Mouse (Mus musculus): ENCODE data around the gene Troap.

Gene Troap

DNA sequence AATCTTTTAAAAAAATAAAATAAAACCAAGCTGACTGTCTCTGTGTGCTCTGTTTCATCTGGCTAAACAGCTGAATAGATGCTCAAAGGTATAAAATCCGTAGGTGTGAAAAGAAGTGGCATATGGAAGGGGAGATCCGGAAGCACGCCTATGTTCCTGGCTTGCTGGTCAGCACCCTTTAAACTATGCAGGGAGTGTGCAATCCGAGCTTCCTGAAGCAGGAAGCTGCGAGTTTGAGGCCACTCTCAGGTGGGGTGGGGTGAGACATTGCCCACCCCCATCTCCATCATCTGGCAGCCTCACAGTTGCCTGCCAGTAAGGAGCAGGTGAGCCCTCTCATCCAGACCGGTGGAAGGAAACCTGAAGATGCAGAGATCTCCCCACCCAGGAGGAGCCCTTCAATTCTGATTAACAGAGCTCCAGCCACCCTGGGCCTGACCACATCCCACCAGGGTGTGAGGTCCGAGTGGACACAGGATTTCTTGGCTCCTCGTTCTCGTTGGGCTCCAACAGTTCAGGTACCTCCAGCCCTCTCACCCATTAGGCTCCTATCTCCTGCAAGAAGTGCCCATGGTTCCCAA lies at the start of gene Troap:
Gene Troap (plus strand): TSS at position 557 of the 581 bp plus-strand sequence.
- DNase-seq (ENCODE audit: inconsistent age in 2 of 2, low spot score in 1 of 2), result no peak

DNA sequence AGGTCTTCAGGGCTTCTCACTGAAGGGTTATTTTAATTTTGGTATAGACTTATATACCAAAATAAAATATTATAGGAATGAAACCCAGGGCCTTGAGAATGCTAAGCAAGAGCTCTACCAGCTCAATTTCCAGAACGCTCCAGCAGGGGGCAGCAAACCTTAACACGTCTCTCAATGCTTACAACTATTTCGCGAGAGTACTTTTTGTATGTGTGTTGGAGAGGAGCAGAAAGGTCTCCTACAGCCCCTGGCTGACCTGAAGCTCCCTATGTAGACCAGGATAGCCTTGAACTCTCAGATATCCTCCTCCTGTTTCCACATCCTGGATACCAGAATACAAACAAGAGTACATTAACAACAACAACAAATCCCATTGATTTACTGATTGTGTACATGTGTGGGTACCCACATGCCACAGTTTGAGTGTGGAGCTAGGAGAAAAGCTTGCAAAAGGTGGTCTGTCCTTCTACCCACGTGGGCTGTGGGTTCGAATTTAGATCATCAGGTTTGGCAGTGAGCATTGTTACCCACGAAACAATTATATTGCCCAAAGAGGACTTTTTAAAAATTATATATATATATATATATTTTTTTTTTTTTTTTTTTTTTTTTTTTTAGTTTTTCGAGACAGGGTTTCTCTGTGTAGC lies 49.6 kb upstream of the Troap start:
- peak; percentile 73 to 94 for DNase-seq (ENCODE audit: inconsistent age in 2 of 2, low spot score in 1 of 2)

DNA sequence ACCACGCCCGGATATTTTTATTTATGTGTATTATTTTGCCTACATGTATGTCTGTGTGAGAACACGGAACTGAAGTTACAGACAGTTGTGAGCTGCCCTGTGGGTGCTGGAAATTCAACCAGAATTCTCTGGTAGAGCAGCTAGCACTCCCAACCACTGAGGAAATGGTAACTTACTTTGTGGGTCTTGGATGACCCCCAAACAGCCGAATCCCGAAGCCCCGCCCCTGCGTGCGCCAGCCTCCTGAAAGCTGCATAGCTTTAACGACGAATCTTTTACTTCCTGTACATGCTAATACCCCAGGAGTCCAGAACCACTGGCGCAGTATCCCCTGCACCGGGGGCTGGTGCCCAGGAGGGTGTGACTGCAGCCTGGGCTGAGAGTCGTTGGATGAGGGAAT lies 49.0 kb upstream of the Troap start:
- DNase-seq (ENCODE audit: inconsistent age in 2 of 2, low spot score in 1 of 2), result peak in 1 of 2 experiments; percentile 27

DNA sequence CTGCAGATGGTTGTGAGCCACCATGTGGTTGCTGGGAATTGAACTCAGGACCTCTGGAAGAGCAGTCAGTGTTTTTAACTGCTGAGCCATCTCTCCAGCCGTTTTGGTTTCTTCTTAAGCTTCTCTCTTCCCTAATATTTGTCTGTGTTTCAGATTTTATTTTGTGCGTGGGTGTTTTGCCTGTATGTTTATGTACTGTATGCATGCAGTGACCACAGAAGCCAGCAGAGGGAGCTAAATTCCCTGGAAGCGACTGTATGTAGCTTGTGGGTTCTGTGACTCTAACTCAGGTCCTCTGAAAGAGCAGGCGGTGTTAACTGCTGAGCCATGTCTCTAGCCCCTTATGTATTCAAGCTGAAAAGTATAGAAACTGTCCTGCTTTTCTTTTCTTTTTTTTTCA lies 48.1 kb upstream of the Troap start:
- DNase-seq (ENCODE audit: inconsistent age in 2 of 2, low spot score in 1 of 2), result peak in 1 of 2 experiments; percentile 72

DNA sequence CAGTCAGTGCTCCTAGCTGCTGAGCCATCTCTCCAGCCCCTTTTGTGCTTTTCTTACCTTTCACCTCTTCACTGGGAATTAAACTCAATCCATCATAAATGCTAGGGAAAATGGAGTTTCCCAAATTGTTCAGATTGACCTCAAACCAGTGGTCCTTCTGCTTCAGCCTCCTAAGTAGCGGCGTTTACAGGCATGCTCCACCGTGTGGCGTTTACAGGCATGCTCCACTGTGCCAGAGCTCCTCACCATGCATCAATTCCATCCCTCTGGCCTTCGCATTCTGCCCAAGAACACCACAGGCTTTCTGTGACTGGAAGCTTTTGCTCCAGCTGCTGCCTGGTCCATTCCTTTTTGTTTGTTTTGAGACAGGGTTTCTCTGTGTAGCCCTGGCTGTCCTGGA lies 47.3 kb upstream of the Troap start:
- DNase-seq (ENCODE audit: inconsistent age in 2 of 2, low spot score in 1 of 2), result peak in 1 of 2 experiments; percentile 16

DNA sequence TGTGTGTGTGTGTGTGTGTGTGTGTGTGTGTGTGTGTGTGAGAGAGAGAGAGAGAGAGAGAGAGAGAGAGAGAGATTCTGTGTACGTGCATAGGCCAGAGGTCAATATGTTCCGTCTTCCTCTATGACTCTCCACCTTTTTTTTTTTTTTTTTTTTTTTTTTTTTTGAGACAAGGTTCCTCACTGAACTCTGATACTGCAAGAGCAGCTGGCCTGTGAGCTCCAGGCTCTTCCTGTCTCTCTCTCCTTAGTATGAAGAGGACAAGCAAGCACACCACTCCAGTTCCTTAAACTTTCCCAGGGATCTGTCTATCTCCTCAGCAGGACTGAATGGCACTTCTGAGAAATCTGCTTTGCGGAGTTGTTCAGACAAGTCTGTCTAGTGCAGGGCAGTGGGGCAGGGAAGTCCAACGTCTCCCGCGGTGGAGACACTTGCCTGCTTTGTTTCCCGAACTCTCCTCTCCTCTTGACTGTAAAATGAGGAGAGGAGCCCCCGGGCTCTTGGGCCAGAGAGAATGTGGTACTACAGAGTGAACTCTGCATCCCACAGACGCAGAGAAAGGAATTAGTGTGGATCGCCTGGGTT lies 45.4 kb upstream of the Troap start:
- peak in 1 of 2 experiments; percentile 44 for DNase-seq (ENCODE audit: inconsistent age in 2 of 2, low spot score in 1 of 2)

DNA sequence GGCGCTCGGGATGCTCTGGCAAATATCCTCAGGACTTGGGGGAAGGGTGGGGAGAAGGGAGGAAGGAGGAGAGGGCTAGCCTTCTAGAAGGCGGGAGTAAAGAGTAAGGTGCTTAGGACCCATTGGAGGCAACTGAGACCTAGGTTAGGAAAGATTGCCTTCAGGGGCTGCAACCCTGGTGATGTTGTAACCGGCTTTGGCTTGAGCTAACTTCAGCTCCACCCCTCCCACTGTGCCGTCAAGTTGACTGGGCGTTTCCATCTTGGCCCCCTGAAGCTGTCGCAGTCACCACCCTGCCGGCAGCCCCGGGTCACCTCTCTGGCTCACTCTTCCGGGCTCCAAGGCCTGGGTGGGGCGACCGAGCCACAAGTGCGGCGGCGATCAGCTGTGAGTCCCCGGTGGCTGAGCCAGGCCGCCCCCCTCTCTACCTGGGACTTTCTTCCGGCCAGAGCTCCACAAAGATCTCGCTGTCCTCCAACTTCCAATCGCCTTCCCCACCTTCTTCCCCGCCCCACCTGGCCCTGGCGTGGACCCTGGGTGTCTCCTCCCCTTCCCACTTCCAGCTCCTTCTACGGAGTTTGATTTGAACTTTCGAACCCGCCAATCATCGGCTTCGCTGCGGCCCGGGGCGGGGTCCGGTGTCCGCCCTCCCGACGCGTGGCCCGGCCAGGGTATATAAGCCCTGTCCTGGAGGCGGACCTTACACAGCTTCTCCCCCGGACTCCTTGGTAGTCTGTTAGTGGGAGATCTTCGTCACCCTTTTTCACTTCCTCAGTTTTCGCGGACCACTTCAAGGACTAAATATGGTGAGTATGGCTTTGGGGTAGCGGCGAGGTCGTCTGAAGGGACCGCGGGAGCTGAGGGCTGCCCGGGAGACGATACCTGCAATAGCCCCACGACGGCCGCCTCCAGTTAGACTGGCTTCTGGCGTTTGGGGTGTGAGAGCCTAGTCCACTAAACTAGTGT lies 44.5 kb upstream of the Troap start, which contains the start of gene Tuba1c:
Gene Tuba1c (plus strand): TSS at position 273 of the 966 bp plus-strand sequence.
- DNase-seq (ENCODE audit: inconsistent age in 2 of 2, low spot score in 1 of 2), result peak; percentile 96 to 98

DNA sequence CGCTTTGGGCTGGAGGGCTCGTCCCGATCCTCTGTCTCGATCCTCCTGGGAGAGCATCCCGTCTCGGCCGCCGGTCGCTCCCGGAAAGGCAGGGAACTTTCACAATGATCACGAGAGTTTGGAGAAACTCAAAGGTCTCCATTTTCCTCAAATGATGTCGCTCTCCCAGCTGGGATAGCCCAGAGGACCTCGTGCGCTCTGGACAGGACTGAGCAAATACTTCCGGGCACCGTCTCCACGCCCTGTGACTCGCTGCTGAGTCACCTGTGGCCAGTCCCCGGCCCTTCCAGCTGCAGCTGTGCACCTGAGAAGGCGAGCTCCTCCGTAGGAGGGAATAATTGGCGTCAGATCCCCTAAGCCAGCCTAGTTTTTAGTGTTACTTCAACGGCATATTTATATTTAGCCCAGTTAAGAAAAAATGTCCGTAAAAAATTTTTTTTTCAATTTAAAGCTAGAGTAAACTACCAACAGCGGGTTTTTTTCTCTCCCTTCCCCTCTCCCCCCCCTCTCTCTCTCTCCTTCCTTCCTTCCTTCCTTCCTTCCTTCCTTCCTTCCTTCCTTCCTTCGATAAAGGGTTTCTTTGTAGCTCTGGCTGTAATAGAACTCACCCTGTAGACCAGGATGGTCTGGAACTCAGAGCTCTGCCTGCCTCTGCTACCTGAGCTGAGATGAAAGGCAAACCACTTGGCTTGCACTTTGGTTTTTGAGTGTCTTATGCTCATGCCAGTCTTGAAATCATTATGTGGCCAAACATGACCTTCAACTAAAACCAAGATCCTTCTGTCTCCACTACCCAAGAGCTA lies 43.6 kb upstream of the Troap start:
- peak; percentile 85 to 91 for DNase-seq (ENCODE audit: inconsistent age in 2 of 2, low spot score in 1 of 2)

DNA sequence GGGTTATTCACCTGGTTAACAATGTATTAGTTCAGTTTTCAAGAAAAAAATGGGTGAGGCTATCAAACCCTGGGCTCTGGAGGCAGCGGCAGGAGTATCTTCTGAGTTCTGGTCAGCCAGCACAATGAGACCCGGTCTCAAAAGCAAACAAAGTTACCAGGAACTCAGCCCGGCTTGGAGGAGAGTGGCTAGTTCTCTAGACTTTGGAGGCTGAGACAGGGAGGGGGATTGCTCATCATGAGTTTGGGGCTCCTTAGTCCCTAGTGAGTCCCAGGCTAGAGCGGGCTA lies 43.0 kb upstream of the Troap start:
- DNase-seq (ENCODE audit: inconsistent age in 2 of 2, low spot score in 1 of 2), result peak in 1 of 2 experiments; percentile 76

DNA sequence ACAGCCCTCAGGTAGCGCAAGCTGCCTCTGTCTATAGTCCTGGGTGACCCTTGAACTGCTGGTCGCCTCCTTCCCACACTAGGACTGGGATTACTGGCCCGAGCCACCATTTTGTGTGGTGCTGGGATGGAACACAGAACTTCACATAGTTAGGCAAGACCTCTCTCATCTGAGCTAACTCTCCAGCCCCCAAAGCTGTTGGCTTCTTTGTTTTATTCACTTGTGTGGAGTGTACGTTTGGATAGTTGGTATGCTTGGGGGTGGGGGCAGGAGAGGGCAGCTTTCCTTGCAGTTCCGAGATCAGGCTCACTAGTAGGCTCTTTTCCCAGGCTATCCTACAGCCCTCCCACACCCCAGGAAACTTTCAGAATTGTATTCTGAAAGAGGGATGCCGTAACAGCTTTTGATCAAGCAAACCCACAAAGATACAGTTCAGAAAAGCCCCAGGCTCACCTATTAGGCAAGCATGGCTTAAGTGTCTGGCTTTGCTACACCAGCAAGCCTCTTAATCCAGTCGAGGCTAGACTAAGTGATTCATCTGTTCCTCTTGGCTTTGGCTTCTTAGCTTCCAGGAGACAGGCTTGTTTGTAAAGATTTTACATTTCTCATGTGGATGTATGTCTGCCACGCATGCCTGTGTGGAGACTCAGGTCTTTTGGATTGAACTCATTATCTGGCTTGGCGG lies 42.2 kb upstream of the Troap start:
- peak in 1 of 2 experiments; percentile 71 for DNase-seq (ENCODE audit: inconsistent age in 2 of 2, low spot score in 1 of 2)

DNA sequence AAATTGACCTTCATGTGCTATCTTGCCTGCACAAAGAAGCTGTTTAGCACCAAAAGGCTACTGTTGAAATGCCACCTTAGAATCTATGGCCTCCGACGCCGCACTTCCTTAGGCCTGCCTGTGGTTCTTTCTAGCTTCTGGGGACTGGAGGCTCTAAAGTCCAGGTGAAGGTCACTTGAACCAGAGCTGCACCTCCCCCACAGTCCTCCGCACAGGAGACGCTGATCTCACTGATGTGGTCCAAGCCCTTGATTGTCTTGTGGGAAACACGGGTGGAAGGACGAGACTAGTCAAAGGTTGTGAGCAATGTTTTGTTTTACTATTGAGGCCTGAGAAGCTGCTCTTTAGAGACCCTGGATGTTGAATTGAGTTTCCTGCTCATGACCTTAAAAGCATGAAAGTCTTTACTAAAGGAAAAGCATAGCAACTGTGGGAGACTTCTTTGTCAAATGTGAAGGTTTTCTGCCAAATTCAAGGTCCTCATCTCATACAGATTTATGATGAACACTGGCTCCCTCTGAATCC lies 41.6 kb upstream of the Troap start:
- DNase-seq (ENCODE audit: inconsistent age in 2 of 2, low spot score in 1 of 2), result peak; percentile 76 to 91

DNA sequence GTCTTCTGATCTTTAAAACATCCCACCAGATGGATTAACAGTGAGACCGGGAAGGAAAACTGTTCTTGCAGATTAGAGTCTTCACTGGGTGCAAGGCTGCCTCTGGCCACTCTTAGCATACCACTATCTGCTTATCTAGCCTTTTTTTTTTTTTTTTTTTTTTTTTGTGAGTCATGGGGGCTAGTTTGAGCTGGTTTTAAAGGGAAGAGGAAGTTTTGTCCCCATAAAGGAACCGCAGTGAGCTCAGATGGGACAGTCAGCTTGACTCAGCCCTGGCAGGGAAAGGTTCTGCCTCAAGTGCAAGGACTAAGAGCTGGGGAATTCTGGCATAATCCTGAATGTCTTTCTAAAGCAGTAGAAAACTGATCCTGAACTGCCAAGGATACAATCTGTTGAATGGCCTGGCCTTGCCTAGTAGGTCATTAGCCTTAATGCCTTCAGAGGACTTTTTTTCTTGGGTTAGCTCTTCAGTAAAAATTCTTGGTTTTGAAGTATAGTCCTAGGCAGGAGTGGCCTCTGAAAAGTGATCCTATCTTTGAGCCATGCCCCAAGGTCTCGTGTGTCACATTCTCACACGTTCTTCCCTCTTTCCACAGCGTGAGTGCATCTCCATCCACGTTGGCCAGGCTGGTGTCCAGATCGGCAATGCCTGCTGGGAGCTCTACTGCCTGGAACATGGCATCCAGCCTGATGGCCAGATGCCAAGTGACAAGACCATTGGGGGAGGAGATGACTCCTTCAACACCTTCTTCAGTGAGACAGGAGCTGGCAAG lies 40.7 kb upstream of the Troap start:
- DNase-seq (ENCODE audit: inconsistent age in 2 of 2, low spot score in 1 of 2), result peak; percentile 83 to 88

DNA sequence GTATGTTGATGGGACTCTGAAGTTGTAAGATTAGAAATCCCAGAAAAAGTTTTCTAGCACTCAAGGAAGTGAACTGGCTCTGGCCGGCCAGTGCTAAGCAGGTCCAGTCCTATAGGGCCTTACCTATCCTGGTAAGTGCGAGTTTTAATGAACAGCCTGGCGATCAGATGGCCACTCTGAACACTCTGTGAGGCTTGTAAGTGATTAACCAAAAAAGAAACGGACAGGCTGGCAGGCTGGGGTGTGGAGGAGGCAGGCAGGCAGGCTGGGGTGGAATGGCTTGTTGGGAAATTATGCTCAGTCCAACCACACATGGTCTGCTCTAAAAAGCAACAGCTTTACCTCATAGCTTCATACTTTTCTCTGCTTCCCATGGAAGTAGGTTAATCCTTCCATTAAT lies 38.9 kb upstream of the Troap start:
- DNase-seq (ENCODE audit: inconsistent age in 2 of 2, low spot score in 1 of 2), result no peak

DNA sequence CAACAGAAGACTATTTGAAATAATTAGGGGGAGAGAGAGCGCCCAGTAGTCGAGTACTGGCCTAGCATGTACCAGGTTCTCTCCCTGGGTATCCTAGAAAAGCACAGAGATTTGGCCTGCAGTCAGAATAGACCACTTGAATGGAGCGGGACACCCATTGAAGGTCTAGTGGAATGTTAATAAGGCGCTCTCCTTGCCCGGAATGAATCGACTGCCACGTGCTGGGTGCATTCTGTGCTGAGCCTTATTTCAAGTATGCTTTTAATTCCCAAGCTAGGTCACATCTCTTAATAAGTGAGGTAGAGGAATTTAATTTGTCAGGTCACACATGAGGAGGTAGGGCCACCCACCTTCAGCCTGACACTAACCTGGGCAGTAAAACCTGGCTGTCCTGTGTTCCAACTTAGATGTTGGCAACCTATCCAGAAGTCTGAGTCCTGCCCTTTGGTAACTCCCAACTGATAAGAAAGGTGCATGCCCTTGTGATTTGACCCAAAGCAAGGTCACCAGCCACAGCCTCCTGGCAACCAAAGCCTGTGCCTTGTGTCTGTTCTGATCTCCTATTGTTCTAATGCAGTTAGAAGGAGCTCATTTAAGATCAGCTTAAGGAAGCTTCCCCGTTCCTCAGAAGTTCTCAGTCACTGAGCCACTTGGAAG lies 38.0 kb upstream of the Troap start:
- DNase-seq (ENCODE audit: inconsistent age in 2 of 2, low spot score in 1 of 2), result peak; percentile 55 to 80

DNA sequence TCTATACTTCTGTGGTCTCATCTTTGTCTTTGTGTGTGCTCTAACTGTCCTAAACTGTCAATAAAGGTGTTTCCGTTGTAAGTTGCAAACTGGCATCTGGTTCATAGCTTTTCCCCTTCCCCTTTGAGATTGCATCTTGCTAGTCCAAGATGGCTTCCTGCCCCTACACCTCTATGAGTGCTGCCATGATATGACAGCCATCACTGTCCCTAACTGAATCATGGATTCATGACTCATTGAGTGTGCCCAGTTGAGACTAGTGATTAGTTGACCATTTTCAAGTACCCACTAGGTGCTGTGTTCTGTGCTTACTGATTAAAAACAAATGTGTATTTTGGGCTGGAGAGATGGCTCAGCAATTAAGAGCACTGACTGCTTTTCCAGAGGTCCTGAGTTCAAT lies 36.4 kb upstream of the Troap start:
- DNase-seq (ENCODE audit: inconsistent age in 2 of 2, low spot score in 1 of 2), result no peak

DNA sequence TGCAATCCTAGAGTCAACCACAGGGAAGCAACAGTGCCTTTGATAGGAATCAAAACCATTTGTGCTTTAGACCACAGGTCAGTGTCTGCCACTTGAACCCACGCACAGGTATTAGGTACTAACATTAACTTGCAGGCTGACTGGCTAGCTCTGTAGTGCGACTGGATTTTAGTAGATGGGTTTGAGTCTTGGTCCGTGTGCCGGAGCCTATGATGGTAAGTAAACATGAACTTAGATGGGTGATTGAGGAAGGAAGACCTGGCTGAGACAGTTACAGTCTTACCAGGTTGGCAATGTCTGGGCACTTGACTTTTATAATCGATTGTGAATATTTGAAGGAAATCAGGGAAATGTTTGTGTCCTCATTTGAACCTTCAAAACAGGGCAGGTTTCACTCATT lies 35.6 kb upstream of the Troap start:
- no peak for DNase-seq (ENCODE audit: inconsistent age in 2 of 2, low spot score in 1 of 2)

DNA sequence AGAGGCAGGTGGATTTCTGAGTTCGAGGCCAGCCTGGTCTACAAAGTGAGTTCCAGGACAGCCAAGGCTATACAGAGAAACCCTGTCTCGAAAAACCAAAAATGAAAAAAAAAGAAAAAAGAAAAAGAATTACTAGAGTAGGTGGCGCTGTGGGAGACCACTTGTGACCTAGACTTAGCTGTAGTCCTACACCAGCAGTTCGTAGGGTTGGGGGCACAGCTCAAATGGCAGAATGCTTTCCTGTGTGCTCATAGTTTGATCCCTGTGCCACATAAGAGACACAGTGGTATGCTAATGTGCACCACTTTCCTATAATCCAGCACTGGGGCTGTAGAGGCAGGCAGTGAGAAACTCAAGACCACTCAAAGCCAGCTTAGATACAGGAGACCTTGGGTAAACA lies 35.1 kb upstream of the Troap start:
- peak in 1 of 2 experiments; percentile 32 for DNase-seq (ENCODE audit: inconsistent age in 2 of 2, low spot score in 1 of 2)
